ENCODE assay signal across 9 mouse cellular contexts in the genomic region with DNA sequence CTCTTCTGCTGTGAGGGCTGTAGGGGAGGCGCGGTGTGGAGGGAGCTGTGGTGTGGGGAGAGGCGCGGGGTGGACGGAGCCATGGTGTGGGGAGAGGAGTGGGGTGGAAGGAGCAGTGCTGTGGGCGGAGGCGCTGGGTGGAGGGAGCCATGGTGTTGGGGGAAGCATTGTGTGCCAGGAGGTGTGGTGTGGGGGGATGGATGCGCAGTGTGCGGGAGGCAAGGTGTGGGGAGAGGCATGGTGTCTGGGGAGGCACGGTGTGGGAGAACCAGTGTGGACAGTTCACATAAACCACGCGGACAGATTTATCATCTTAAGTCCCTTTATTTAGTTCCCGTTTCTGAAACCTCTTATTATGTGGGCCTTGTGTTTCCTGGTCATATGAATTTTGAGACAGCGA.
A peak's percentile ranks its signal among the peaks of the same experiment; 100 is the strongest.
DNase-seq lines count a peak whose midpoint lies in the region; ATAC-seq and TF ChIP-seq lines count a peak whose summit lies in the region.
"Had no signal": no experiment of that assay in that cellular context is flagged by ENCODE, and none has a peak within 500 bp of the region (broad histone marks: within the 10 kb centered on the region; RNA-seq: fewer than 3 reads in every experiment).

No protein-coding gene starts in this region.

- no peak overlapping the region for H3K9ac ChIP-seq in kidney, embryonic 15.5 days
- no peak overlapping the region for H3K9ac ChIP-seq in limb, embryonic 13.5 days
- H3K9ac ChIP-seq: liver, embryonic 15.5 days had no signal

- H3K4me1 ChIP-seq in kidney, embryonic 15.5 days: peaks cover 58% of the 10 kb centered on the region
- peaks cover 33% of the 10 kb centered on the region for H3K4me1 ChIP-seq in E14TG2a.4 (replicated peaks; ENCODE audit: low read depth, low read length)
- H3K4me1 ChIP-seq in G1E (ENCODE audit: insufficient read depth, low read depth, low read length): peaks cover 73% of the 10 kb centered on the region
- H3K4me1 ChIP-seq in limb, embryonic 13.5 days: peaks cover 26% of the 10 kb centered on the region

- H3K4me2 ChIP-seq in kidney, embryonic 15.5 days: peak overlapping the region; percentile 32
- H3K4me2 ChIP-seq in limb, embryonic 13.5 days (replicated peaks): no peak overlapping the region
- H3K4me2 ChIP-seq: liver, embryonic 15.5 days had no signal

- no peaks in the 10 kb centered on the region for H3K9me3 ChIP-seq in kidney, embryonic 15.5 days (replicated peaks)
- H3K9me3 ChIP-seq in E14TG2a.4 (ENCODE audit: low read length): no peaks in the 10 kb centered on the region
- H3K9me3 ChIP-seq in G1E (replicated peaks): peaks cover 6% of the 10 kb centered on the region
- no peaks in the 10 kb centered on the region for H3K9me3 ChIP-seq in limb, embryonic 13.5 days
- H3K9me3 ChIP-seq: liver, embryonic 15.5 days had no signal

- WGBS in kidney, embryonic 15.5 days: 48% methylated on average over 14 of the region's 14 CpGs
- 83% methylated on average over 14 of the region's 14 CpGs for WGBS in limb, embryonic 13.5 days

- peak overlapping the region; percentile 63 for H3K27ac ChIP-seq in kidney, embryonic 15.5 days
- 0 out of 2 replicates have a peak overlapping the region, but pooled peaks have one; percentile 11 for H3K27ac ChIP-seq in limb, embryonic 13.5 days
- H3K27ac ChIP-seq: liver, embryonic 15.5 days had no signal

- H3K36me3 ChIP-seq in kidney, embryonic 15.5 days: no peaks in the 10 kb centered on the region
- H3K36me3 ChIP-seq in E14TG2a.4 (ENCODE audit: insufficient read depth, low read length) (no peaks in the 10 kb centered on the region), G1E (replicated peaks) (no peaks in the 10 kb centered on the region)
- H3K36me3 ChIP-seq in limb, embryonic 13.5 days: no peaks in the 10 kb centered on the region
- H3K36me3 ChIP-seq: liver, embryonic 15.5 days had no signal

- no peaks in the 10 kb centered on the region for H3K27me3 ChIP-seq in kidney, embryonic 15.5 days
- H3K27me3 ChIP-seq in E14TG2a.4 (ENCODE audit: insufficient read depth, low read length) (no peaks in the 10 kb centered on the region), G1E (ENCODE audit: insufficient read depth, low read length) (peaks cover 6% of the 10 kb centered on the region; the same call in 1 of the 2 replicates)
- no peaks in the 10 kb centered on the region for H3K27me3 ChIP-seq in limb, embryonic 13.5 days
- H3K27me3 ChIP-seq: liver, embryonic 15.5 days had no signal

- peak; percentile 49 for ATAC-seq in kidney, embryonic 15.5 days (replicated peaks; ENCODE audit: low FRiP score)
- ATAC-seq in G1E (ENCODE audit: extremely low read depth, insufficient number of reproducible peaks, low FRiP score, poor library complexity, severe bottlenecking): no peak
- peak; percentile 24; the same call in 1 of the 2 replicates for ATAC-seq in limb, embryonic 13.5 days (ENCODE audit: low FRiP score, low read depth)

- no peak overlapping the region for H3K4me3 ChIP-seq in kidney, embryonic 15.5 days (replicated peaks)
- peak overlapping the region; percentile 49 for H3K4me3 ChIP-seq in E14TG2a.4 (replicated peaks; ENCODE audit: low read length)
- peak overlapping the region; percentile 36; the same call in 1 of the 2 replicates for H3K4me3 ChIP-seq in G1E (ENCODE audit: low read depth, low read length)
- H3K4me3 ChIP-seq in limb, embryonic 13.5 days: no peak overlapping the region
- H3K4me3 ChIP-seq: liver, embryonic 15.5 days had no signal

- DNase-seq in kidney, adult 18-20 months: no peak
- no peak for DNase-seq in G1E (ENCODE audit: low spot score)
- no peak for DNase-seq in urinary bladder, postnatal 36 days (ENCODE audit: low spot score in 2 of 2)
- no peak for DNase-seq in adrenal gland, adult 2 months
- DNase-seq: thymus, adult 2 months had no signal

- TF ChIP-seq CTCF in E14TG2a.4 (conservative IDR thresholded peaks at IDR 0.05; ENCODE audit: low read length): no peak
- no peak for TF ChIP-seq CTCF in G1E (IDR thresholded peaks at IDR 0.05; ENCODE audit: low read depth, low read length)

Comparison
In these comparisons a context has a peak if more than half of its experiments do, and no peak if none do; other contexts are left out.
1. H3K4me3 ChIP-seq: peak in E14TG2a.4 (single experiment) and G1E (single experiment); none in kidney, embryonic 15.5 days (single experiment) and limb, embryonic 13.5 days (single experiment).